Comparison of ENCODE assay signal across 8 mouse cellular contexts in genomic region chr7:96796788-96797485, GRCm38 (mm10).
DNase-seq lines count a peak whose midpoint lies in the region; ATAC-seq lines count a peak whose summit lies in the region.

No protein-coding gene starts in this region.

- no peak overlapping the region for H3K27ac ChIP-seq in liver, embryonic 13.5 days
- no peak overlapping the region for H3K27ac ChIP-seq in liver, embryonic 11.5 days (ENCODE audit: low read depth, low read length)
- H3K27ac ChIP-seq in heart, embryonic 14.5 days (replicated peaks in 1 of 2; ENCODE audit: control insufficient read depth in 1 of 2, insufficient read depth in 1 of 2, low read depth in 2 of 2, low read length in 2 of 2) = peak overlapping the region; percentile 63 to 71
- H3K27ac ChIP-seq in midbrain, embryonic 13.5 days = peak overlapping the region; percentile 87
- H3K27ac ChIP-seq in stomach, embryonic 15.5 days = peak overlapping the region; percentile 85

- H3K4me3 ChIP-seq in liver, embryonic 13.5 days (replicated peaks) = no peak overlapping the region
- H3K4me3 ChIP-seq in liver, embryonic 11.5 days (ENCODE audit: low read depth, low read length) = no peak overlapping the region
- H3K4me3 ChIP-seq in heart, embryonic 14.5 days (ENCODE audit: control insufficient read depth in 1 of 2, insufficient read depth in 1 of 2, low read depth in 1 of 2, low read length in 2 of 2) = no peak overlapping the region
- H3K4me3 ChIP-seq in midbrain, embryonic 13.5 days (replicated peaks) = no peak overlapping the region
- H3K4me3 ChIP-seq in stomach, embryonic 15.5 days (replicated peaks) = no peak overlapping the region

- no peaks in the 10 kb centered on the region for H3K36me3 ChIP-seq in liver, embryonic 13.5 days
- H3K36me3 ChIP-seq in liver, embryonic 11.5 days (ENCODE audit: control insufficient read depth, insufficient read depth, low read length) = no peaks in the 10 kb centered on the region
- no peaks in the 10 kb centered on the region for H3K36me3 ChIP-seq in heart, embryonic 14.5 days (ENCODE audit: control insufficient read depth, insufficient read depth, low read length)
- no peaks in the 10 kb centered on the region for H3K36me3 ChIP-seq in midbrain, embryonic 13.5 days
- no peaks in the 10 kb centered on the region for H3K36me3 ChIP-seq in stomach, embryonic 15.5 days

- no peaks in the 10 kb centered on the region for H3K9me3 ChIP-seq in liver, embryonic 13.5 days (replicated peaks)
- H3K9me3 ChIP-seq in liver, embryonic 11.5 days (ENCODE audit: control insufficient read depth, low read length) = no peaks in the 10 kb centered on the region
- no peaks in the 10 kb centered on the region for H3K9me3 ChIP-seq in heart, embryonic 14.5 days (ENCODE audit: control insufficient read depth, low read length)
- H3K9me3 ChIP-seq in midbrain, embryonic 13.5 days = no peaks in the 10 kb centered on the region
- H3K9me3 ChIP-seq in stomach, embryonic 15.5 days = no peaks in the 10 kb centered on the region

- peaks cover 11% of the 10 kb centered on the region; the same call in 1 of the 2 replicates for H3K4me1 ChIP-seq in liver, embryonic 13.5 days (replicated peaks)
- no peaks in the 10 kb centered on the region; the same call in 1 of the 2 replicates for H3K4me1 ChIP-seq in liver, embryonic 11.5 days (replicated peaks; ENCODE audit: control insufficient read depth, insufficient read depth, low read length)
- H3K4me1 ChIP-seq in heart, embryonic 14.5 days (ENCODE audit: control insufficient read depth in 2 of 2, insufficient read depth in 2 of 2, low read length in 2 of 2) = peaks cover 13 to 15% of the 10 kb centered on the region in 2 experiments; a peak in 2 of 4 replicates
- peaks cover 37% of the 10 kb centered on the region for H3K4me1 ChIP-seq in midbrain, embryonic 13.5 days (replicated peaks)
- peaks cover 27% of the 10 kb centered on the region for H3K4me1 ChIP-seq in stomach, embryonic 15.5 days

- peaks cover 16% of the 10 kb centered on the region for H3K27me3 ChIP-seq in liver, embryonic 13.5 days
- no peaks in the 10 kb centered on the region for H3K27me3 ChIP-seq in liver, embryonic 11.5 days (replicated peaks; ENCODE audit: control insufficient read depth, insufficient read depth, low read length)
- no peaks in the 10 kb centered on the region for H3K27me3 ChIP-seq in heart, embryonic 14.5 days (ENCODE audit: control insufficient read depth, insufficient read depth, low read length)
- H3K27me3 ChIP-seq in midbrain, embryonic 13.5 days = peaks cover 5% of the 10 kb centered on the region; the same call in 1 of the 2 replicates
- no peaks in the 10 kb centered on the region for H3K27me3 ChIP-seq in stomach, embryonic 15.5 days (replicated peaks)

- no peak overlapping the region for H3K4me2 ChIP-seq in liver, embryonic 13.5 days
- H3K4me2 ChIP-seq in liver, embryonic 11.5 days = no peak overlapping the region
- H3K4me2 ChIP-seq in heart, embryonic 14.5 days (ENCODE audit: low read length) = no peak overlapping the region
- peak overlapping the region; percentile 35 for H3K4me2 ChIP-seq in midbrain, embryonic 13.5 days (replicated peaks)
- H3K4me2 ChIP-seq in stomach, embryonic 15.5 days = peak overlapping the region; percentile 34

- peak; percentile 25; the same call in 1 of the 2 replicates for ATAC-seq in liver, embryonic 13.5 days (ENCODE audit: low read depth)
- ATAC-seq in liver, embryonic 11.5 days (replicated peaks; ENCODE audit: low FRiP score) = no peak
- 0 out of 2 replicates have a peak, but pooled peaks have one; percentile 3 for ATAC-seq in heart, embryonic 14.5 days (ENCODE audit: insufficient number of reproducible peaks, insufficient read depth, low FRiP score, low read depth)
- ATAC-seq in midbrain, embryonic 13.5 days = peak; percentile 91
- ATAC-seq in stomach, embryonic 15.5 days (ENCODE audit: insufficient read depth, low FRiP score, low read depth) = peak; percentile 74
- ATAC-seq in erythroid progenitor cell, adult 5-6 weeks (replicated peaks; ENCODE audit: low FRiP score, poor library complexity, severe bottlenecking) = no peak

- H3K9ac ChIP-seq in liver, embryonic 13.5 days = no peak overlapping the region
- no peak overlapping the region for H3K9ac ChIP-seq in liver, embryonic 11.5 days (ENCODE audit: low read depth, low read length)
- H3K9ac ChIP-seq in heart, embryonic 14.5 days (ENCODE audit: low read length) = no peak overlapping the region
- H3K9ac ChIP-seq in midbrain, embryonic 13.5 days (replicated peaks) = peak overlapping the region; percentile 21; the same call in 1 of the 2 replicates
- H3K9ac ChIP-seq in stomach, embryonic 15.5 days = no peak overlapping the region

- DNase-seq in liver, embryonic 13.5 days = no peak
- DNase-seq in liver, embryonic 11.5 days (ENCODE audit: low spot score) = no peak
- peak; percentile 63 for DNase-seq in embryo, embryonic 10 days (ENCODE audit: low spot score)
- DNase-seq in kidney, postnatal 25 days = peak; percentile 61 to 82

- 66% methylated on average over 20 of the region's 20 CpGs for WGBS in liver, embryonic 13.5 days (ENCODE audit: insufficient replicate concordance)
- WGBS in liver, embryonic 11.5 days = 80% methylated on average over 20 of the region's 20 CpGs
- WGBS in heart, embryonic 14.5 days = 67% methylated on average over 20 of the region's 20 CpGs
- WGBS in midbrain, embryonic 13.5 days = 23% methylated on average over 20 of the region's 20 CpGs
- WGBS in stomach, embryonic 15.5 days = 73% methylated on average over 20 of the region's 20 CpGs

Comparison
In these comparisons a context has a peak if more than half of its experiments do, and no peak if none do; other contexts are left out.
1. ATAC-seq: peak in liver, embryonic 13.5 days (single experiment), heart, embryonic 14.5 days (single experiment), midbrain, embryonic 13.5 days (single experiment) and stomach, embryonic 15.5 days (single experiment); none in liver, embryonic 11.5 days (single experiment) and erythroid progenitor cell, adult 5-6 weeks (single experiment).
2. DNase-seq: peak in embryo, embryonic 10 days (single experiment) and kidney, postnatal 25 days (2 of 2); none in liver, embryonic 13.5 days (single experiment) and liver, embryonic 11.5 days (single experiment).
3. H3K27ac ChIP-seq: peak in heart, embryonic 14.5 days (2 of 2), midbrain, embryonic 13.5 days (single experiment) and stomach, embryonic 15.5 days (single experiment); none in liver, embryonic 13.5 days (single experiment) and liver, embryonic 11.5 days (single experiment).
4. H3K4me2 ChIP-seq: peak in midbrain, embryonic 13.5 days (single experiment) and stomach, embryonic 15.5 days (single experiment); none in liver, embryonic 13.5 days (single experiment), liver, embryonic 11.5 days (single experiment) and heart, embryonic 14.5 days (single experiment).